Mouse (Mus musculus): Measurements from ENCODE around the gene Gm9945.

The Gm9945 gene

GRCm38 (mm10) chr11:53522930-53523329, 43.0 kb downstream of the Gm9945 start:
- DNase-seq (ENCODE audit: low spot score): no peak

GRCm38 (mm10) chr11:53523545-53524405, 43.8 kb downstream of the Gm9945 start:
- no peak for DNase-seq (ENCODE audit: low spot score)

- no peak for DNase-seq (ENCODE audit: low spot score)
Observed at GRCm38 (mm10) chr11:53524905-53525304, 44.9 kb downstream of the Gm9945 start.

GRCm38 (mm10) chr11:53525461-53525860, 45.5 kb downstream of the Gm9945 start:
- no peak for DNase-seq (ENCODE audit: low spot score)

- DNase-seq (ENCODE audit: low spot score): no peak
Observed at GRCm38 (mm10) chr11:53528397-53529252, 48.7 kb downstream of the Gm9945 start.

- DNase-seq (ENCODE audit: low spot score): no peak
Observed at GRCm38 (mm10) chr11:53529253-53529557, 49.2 kb downstream of the Gm9945 start.

GRCm38 (mm10) chr11:53530001-53530400, 50.0 kb downstream of the Gm9945 start:
- no peak for DNase-seq (ENCODE audit: low spot score)
